Mouse (Mus musculus) adrenal gland, postnatal 14 days (tissue): Measurements from ENCODE around the gene Uvrag. TPM values are rescaled to one million over a fixed set of nuclear protein-coding genes. Genes with fewer than 3 reads are reported as not detected.
A peak's percentile ranks its signal among the peaks of the same experiment; 100 is the strongest.

Experiments used
- DNase-seq: peaks from one replicate; pipeline ENCODE4 v3.0.0; 2021; ENCODE audit warnings: mixed read lengths
- total RNA-seq: library from RNA; stranded (reverse); gene quantifications from 2 replicates; pipeline ENCODE4 v1.2.3, GENCODE M21; 2021

Uvrag gene
- total RNA-seq, 1 experiment from 2014 or later, result 42.3 TPM

DNA sequence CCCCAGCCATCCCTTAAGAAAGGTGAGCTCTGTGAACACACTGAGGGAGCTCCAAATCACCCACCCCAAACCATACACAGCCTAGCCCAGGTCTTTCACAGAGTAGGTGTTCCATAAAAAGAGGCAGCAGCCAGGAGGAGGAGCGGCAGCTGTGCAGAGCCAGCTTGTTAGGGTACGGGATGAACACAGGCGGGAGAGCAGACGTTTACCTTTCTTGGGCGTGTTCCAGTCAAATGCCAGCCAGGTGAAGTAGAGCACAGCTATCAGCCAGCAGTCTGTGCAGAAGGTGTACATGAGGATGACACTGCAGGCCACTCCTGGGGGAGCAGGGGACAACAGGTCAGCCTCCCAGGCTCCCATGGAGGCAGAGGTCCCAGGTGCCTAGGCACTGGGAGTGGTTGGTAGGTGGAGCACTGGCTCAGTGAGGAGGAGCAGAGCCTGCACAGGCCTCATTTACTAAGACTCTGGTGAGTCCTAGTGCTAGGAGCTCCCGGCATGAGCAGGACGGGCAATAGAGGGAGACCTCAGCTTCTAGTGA lies 24.0 kb upstream of the Uvrag start:
- no peak for DNase-seq

DNA sequence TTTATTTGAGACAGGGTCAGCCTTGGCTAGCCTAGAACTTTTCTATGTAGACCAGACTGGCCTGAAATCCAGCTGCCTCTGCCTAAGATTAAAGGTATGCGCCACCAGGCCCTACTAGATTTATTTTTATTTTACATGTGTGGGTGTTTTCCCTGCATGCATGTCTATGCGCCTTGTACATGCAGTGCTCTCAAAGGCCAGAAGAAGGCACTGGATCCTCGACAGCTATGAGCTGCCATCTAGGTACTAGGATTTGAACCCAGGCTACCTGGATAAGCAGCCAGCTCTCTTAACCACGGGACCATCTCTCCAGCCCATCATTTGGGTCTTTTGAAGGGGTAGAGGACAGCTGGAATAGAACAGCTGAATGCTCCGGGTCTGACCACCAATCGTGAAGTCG lies 21.5 kb upstream of the Uvrag start:
- DNase-seq, result no peak

DNA sequence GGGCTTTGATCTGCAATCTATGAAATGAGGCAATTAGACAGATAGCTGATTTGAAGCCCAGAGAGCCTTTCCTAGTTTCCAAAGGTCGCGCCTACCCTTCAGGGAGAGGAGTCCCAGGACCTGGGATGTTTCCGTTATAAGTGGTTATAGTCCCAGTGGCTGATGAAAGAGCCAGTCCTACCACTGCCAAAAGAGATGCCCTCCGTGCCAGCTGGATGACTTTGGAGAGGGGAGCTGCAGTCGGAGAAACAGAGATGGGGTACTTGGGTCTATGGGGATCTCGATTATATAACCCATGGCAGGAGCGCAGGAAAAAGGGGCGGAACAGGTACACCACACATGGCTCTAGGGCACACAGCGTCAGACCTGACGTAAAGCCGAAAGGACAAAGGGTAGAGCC lies 21.0 kb upstream of the Uvrag start:
- DNase-seq, result no peak

DNA sequence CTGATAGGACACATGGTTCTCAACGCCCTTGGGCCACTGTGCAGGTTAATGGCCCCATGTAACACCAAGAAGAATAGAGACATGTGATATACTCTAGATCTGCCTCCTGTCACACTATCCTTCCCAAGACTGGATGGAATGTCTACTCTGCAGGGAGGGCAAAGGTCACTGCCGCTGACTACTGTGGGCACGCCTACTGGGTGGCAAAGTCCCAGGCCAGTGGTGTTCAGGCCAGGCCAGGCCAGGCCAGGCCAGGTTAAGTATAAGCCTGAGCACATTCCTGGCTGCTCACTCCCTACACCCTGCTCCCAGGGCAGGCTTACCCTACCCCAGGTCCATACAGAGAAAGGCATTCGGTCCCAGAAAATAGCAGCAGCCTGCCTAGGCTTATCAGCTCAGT lies 20.6 kb upstream of the Uvrag start:
- peak; percentile 66 for DNase-seq

DNA sequence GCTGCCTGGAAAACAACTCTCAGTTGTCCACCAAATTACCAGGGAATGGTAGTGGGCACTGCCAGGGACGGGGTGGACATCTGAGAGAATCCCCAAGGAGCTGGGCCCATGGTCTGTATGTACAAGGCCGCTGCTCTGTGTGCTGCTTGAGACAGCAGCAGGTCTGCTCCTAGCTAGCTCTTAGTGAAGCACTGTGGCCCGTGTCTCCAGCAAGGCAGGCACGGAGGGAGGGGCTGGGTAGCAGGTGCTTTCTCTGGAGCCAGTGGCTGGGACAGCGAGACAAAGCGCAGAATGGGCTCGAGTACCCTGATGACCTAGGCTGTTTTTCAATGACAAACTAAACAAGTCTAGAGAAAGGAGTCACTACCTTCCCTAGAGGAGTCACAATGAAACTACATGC lies 20.1 kb upstream of the Uvrag start:
- no peak for DNase-seq

DNA sequence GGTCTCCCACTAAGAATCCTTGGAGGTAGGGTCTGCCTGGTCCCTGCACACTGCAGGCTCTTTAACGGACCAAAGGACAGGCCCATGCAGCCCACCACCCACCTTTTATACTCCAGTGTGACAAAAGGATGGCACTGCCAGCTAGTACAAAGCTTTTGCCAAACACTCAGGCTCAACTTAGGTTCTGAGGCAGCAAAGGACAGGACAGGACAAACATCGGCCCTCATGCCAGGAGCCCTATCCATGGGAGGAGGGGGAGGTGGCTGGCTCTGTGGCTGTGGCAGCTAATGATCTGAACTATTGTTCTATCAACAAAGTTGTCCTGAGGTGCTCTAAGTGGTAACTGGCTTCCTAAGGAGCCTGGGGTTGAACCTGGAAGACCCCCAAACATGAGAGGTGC lies 18.5 kb upstream of the Uvrag start:
- no peak for DNase-seq

DNA sequence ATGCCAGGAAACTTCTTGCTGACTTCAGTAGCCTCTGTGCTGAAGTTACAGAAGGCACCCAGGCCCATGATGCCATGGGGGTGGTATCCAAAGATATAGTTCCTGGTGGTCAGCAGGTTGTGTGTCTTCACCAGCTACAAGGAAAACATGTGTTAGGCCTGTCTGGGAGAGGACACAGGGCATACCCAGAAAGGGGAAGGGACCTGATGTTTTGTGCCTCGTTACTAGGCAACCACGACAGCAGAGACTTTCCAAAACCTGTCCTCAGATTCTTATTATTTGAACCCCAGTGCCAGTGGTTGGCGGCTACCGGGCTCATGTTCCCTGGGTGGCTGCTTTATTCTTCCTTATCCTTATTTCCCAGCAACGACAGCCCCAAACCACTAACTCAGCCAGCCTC lies 18.0 kb upstream of the Uvrag start:
- DNase-seq, result no peak

DNA sequence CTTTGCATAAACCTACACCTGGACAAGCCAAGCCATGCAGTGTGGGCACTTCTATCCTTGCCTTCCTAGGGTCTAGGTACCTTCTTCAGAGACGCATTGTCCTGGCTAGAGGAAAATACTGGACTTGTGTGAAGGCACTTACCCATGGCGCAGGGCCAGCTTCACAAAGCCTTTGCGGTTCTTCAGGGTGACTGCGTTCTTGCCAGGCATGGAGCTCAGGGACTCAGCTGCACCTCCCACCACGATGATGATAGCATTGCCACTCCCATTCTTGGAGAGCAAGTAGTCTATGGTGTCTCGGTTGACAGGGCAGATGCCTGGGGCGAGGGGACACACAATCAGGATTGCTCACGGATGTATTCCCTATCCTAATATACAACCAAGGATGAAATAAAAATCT lies 17.1 kb upstream of the Uvrag start:
- DNase-seq, result no peak

DNA sequence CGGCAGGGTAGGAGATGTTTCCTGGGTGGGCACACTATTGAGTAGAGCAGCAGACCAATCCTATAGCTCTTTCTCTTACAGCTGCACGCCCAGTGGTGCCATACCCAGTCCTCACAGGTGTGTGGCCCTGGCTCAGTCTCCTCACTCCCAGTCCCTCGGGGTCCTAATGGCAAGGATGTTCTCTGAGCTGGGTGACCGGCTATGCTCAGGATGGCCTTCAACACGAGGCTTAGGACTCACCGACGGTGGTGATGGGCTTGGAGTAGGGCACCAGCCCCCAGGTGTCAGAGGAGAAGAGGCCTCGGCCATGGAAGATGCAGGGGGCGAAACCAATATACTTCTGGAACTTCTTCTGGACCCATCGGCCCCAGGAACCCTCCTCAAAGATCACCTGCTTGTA lies 15.8 kb upstream of the Uvrag start:
- DNase-seq, result no peak

DNA sequence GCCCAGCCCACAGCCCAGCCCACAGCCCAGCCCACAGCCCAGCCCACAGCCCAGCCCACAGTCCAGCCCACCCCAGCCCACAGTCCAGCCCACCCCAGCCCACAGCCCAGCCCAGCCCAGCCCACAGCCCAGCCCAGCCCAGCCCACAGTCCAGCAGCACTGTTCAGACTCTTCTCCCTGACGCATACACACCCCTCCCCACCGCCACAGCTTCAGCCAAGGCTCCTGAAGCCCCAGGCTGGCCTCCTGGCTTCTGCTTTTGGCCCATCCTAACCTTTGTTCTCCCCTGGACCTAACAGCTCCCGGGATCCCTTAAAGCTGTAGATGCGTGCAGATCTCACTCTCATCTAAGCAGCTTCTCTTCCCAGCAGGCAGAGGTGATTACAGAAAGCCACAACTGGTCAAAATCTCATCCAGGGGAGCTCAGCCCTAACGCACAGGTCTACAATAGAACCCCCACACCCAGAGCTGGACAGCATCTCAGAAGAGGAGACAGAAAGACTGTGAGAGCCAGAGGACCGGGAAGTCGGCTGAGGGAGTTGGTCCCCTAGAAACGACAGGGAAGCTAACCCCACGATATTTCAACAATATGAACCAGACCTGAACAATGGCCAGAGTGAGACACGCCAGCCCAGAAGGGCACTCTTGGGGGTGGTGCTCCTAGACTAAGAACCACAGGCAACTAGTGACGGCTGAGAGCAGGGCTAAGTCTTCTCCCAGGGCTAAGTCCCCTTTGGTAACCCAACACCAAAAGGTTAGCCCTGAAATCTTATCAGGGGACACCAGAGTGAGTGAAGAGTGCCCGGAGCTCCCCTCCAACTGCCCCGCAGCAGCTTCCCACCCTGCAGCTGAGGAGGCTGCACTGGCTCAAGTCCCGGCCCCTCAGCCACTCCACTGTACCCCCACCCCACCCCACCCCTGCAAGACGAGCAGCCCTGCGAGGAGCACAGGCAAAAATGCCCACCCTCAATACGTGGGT lies 14.7 kb upstream of the Uvrag start:
- DNase-seq, result peak; percentile 65

DNA sequence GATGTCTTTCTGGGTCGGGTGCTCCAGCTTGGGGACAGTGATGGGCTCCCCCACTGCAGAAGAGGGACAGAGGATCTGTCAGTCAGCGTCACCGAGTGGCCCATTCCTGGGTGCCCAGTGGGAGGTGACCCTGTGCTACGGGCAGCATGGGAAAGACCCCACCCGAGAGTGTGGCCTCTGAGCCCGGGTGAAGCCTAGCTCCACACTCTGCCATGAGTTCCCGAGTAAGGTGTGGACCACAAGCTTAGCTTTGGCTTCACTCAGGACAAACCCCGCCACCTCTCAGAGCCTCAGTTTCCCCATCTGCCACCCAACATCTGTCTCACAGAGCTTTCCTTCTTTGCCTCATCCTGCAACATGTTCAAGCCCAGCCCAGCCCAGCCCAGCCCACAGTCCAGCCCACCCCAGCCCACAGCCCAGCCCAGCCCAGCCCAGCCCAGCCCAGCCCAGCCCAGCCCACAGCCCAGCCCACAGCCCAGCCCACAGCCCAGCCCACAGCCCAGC lies 13.8 kb upstream of the Uvrag start:
- no peak for DNase-seq

DNA sequence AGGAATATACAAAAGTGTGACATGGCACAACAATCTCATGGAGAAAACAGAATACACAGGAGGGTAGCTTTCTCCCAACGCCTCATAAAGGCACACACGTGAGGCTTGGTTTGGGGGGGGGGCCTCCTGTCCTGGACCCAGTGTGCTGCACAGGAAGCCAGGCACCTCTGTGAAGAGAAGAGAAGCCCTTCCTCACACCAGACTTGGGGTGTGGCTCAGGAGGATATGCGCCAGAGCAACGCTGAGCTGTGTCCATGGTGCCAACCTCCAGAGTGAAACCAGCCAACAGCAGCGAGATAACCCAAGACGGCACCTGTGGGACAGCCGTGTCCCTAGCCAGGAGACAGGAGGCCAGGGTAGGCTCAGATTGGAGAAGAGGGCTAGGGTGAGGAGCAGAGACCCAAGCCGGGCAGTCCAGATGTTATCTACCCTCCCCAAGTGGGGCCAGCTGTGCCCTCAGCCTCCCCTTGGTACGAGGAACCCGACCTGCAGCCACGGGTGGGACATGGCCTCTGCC lies 12.8 kb upstream of the Uvrag start:
- DNase-seq, result no peak

DNA sequence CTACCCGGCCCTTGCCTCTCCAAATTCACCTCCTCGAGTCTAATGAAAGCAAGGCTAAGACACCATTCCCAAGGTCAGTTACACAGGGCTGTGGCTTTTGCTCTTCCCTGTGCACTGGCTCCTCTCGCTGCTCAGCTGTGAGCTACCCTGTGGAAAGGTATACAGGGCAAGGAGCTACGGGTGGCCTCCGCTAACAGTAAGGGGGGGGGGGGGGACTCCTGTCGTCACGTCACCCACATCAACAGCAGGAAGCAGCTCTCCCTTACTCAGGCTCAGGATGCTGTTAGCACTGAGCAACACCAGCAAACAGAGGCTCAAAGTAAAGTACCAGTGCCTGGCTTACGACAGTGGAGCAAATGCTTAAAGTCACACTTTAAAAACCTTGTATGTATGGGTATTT lies 11.8 kb upstream of the Uvrag start:
- no peak for DNase-seq

DNA sequence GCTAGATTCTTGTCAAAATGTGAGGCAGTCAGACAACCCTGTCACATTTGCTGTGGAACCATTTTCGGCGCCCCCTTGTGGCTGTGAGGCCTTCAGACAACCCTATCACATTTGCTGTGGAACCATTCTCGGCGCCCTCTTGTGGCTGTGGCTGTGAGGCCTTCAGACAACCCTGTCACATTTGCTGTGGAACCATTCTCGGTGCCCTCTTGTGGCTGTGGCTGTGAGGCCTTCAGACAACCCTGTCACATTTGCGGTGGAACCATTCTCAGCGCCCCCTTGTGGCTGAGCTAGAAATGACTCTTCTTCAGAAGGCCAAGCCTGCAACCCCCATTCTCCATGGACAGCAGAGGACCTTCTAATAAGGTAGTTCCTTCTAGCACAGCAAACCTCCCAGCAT lies 10.4 kb upstream of the Uvrag start:
- peak; percentile 96 for DNase-seq

DNA sequence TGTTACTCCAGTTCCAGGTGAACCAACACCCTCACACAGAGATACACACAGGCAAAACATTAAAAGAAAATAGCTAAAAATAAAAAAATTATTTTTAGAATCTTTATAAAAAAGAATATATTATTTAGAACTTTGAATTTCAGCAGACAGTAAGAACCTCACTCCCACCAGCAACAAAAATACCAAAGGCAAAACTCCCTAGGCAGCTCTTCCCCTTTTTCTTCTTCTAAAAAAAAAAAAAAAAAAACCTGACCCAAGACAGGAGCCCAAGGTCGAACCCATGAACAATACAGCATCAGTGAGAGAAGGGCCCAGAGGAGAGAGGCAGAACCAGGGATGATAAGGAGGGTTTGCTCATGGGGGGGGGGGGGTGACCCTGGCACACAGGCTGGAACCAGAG lies 8.1 kb upstream of the Uvrag start:
- DNase-seq, result no peak

DNA sequence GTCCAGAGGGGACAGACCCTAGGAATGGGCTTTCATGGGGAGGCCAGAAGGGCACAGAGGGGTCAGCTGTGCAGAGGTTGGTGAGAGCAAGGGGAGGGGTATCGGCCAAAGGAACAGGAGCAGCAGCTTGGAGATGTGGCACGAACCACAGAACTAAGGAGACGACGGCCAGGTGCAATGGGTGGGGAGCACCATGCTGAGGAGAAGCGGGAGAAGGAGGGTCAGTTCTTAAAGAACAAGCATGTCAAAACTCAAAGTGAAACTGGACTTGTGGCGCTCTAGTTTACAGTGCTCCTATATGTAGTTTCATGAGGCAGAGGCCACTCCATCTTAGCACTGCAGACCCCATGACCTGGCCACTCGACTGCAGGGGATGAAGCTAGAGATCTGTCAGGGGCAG lies 6.6 kb upstream of the Uvrag start:
- DNase-seq, result no peak

DNA sequence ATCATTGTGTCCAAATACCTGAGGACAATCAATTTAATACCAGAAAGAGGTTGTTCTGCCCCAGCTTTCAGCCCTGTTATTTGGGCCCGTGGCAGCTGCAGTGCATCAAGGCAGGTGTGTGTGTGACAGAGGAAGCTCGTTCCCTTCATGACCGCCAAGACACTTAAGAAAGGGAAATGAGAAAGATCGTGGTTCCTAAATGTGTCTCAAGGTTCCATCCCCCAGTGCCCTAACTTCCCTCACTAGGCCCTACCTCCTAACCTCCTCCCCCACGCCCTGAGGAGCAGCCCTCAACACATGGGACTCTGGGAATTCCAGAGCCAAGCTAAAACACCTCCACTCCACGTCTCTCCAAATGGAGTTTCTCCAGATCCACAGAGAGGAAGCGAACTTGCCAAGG lies 6.0 kb upstream of the Uvrag start:
- no peak for DNase-seq

DNA sequence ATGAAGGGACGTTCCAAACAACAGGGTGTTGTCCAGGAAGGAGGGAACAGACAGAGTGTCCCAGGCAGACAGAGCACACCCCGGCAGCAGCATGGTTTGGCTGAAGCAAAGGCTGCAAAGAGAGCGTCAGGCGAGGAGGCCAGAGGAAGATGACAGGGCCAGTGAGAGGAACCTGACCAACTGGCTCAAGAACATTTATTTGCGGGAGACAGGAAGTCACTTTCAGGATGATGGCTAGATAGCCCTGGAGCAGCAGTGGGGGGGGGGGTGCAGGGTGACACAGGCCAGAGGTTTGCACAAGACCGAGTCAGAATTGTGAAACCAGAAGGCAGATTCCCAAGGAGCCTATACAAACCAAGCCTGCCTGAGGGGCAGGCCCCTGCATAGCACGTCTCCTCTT lies 5.1 kb upstream of the Uvrag start:
- DNase-seq, result no peak

DNA sequence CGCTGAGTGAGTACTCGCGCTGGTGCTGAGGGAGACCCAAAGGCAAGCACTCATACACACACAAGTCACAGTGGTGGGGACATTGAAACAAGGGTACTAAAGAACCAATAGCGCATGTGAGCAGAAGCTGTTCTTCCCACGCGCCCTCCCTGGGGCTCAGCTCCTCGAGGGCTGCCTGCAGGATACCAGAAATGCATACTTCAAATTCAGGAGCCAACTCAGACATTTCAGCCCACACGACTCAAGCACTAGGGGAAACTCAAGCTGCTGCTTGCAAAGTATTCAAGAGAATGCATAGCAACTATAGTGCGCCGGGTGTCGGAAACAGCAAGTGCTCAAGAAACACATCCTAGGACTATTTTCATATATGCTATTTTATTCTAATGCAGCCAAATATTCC lies 3.7 kb upstream of the Uvrag start:
- no peak for DNase-seq

DNA sequence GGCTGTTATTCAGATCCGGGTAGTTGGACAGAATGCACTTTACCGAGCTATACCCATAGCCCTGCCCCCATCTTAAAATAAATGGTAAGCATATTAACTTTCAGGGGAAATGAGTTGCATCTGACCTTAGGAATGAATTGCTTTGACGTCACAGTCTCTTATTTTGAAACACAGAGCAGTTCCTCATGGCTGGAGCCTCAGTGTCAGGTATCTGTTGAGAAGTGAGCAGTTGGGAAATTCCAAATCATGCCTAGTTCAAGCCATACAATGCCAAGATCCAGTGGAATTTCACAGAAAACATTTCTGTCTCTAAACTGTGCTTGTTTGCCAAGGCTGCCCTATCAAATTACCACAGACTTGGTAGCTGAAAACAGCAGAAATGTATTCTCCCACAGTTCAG lies 2.3 kb upstream of the Uvrag start:
- DNase-seq, result no peak

DNA sequence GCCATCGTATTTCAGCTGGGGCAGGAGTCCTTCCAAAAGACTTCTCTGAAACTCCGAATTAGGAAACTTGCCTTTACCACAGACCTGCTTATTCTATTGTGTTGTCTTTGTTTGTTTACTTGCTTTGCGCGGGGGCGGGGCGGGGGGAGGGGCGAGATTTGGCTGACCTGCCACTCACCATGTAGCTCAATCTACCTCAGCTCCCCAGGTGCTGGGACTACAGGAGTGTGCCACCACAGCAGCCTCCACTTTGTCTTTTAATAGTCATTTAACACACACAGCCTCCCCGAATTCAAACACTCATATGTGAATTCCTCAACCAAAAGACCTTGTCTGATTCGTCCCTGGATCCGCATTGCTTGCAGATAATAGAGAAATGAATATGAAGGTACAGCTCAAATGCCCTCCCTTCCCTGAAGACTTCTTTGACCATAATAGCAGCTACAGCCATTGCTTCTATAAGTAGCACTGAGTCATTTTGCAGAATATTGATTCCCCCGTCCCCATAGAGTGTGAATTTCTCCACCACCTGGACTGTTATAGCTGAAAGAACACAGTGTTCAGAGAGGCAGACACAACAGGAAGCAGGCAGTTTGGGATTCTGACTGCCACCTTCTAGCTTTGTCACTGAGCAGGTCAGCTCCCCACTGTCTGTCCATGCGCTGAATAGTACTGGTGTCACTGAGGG lies 1.1 kb upstream of the Uvrag start:
- DNase-seq, result no peak

DNA sequence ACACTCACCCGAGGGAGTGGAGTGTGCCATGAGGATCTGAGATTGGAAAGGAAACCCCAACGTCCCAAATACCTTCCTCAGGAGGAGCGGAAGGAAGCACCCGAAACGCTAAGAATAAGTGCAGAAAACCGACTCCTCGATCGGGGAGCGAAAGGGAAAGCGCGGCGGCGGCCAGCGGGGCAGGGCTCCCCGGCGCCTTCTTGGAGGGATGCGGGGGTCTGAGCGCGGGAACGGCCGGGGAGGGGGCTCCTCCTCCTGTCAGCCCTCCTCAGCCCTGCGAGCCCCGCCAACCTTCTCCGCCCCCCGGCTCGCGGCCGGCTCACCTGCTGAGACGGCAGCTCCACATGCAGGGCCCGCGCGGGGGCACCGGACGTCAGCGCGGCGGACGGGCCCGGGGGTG lies 430 bp downstream of the Uvrag start:
- DNase-seq, result no peak

DNA sequence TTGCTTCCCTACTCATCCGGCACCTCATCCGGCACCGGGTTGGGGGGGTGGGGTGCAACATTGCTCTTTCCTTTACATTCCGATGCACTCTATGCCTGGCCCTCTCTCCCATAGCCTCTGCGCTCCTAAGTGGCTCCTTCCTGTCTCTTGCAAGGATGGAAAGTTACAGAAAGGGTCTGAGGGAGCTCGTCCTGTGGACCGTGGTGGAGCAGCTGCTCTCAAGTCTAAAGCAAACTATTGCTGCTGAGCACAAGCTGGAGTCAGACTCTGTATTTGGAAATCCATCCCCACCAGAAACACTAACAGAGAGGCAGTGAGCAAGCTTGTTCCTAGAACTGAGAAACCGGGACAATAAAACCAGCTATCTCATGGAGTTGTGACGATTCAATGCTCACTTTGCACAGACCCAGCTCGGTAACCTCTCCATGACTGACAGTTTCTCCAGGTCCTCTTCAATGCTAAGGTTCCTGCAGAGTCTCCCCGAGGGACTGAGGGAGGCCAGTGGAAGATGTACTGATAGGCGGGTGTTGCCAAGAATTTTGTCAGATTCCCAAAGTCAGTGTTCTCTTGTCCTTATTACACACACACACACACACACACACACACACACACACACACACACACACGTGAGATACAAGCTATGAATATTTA lies 975 bp downstream of the Uvrag start:
- DNase-seq, result no peak
